Mouse (Mus musculus) limb, embryonic 15.5 days (tissue): ENCODE data around the gene Rspo3. TPM values are rescaled to one million over a fixed set of nuclear protein-coding genes. Genes with fewer than 3 reads are reported as not detected.

ENCODE experiments used
- ATAC-seq: fragments of 200-750 bp; cut with Nextera tagmentation; 2 replicates; pipeline ENCODE4 v1.8.0; 2017; ENCODE audit warnings: low read depth, moderate TSS enrichment; ENCODE audit not compliant: insufficient number of reproducible peaks, low FRiP score, low TSS enrichment
- H3K27ac ChIP-seq: fragments of 300-500 bp; sonication (generic); 2 replicates; pipeline ENCODE4 v1.5.1; 2015; ENCODE audit warnings: moderate library complexity, mild to moderate bottlenecking, inconsistent platforms
- H3K27me3 ChIP-seq: fragments of 300-500 bp; sonication (generic); 2 replicates; pipeline ENCODE4 v1.6.1; 2015; ENCODE audit warnings: inconsistent platforms
- H3K36me3 ChIP-seq: fragments of 300-500 bp; sonication (generic); 2 replicates; pipeline ENCODE4 v1.6.1; 2015; ENCODE audit warnings: inconsistent platforms
- H3K4me1 ChIP-seq: fragments of 300-500 bp; sonication (generic); 2 replicates; pipeline ENCODE4 v1.6.1; 2015; ENCODE audit warnings: inconsistent platforms
- H3K4me2 ChIP-seq: fragments of 300-500 bp; sonication (generic); 2 replicates; pipeline ENCODE4 v1.6.1; 2015; ENCODE audit warnings: mild to moderate bottlenecking, inconsistent platforms
- H3K4me3 ChIP-seq: fragments of 300-500 bp; sonication (generic); 2 replicates; pipeline ENCODE4 v1.5.1; 2015; ENCODE audit warnings: mild to moderate bottlenecking, inconsistent platforms
- H3K9ac ChIP-seq: fragments of 300-500 bp; sonication (generic); 2 replicates; pipeline ENCODE4 v1.6.1; 2015; ENCODE audit warnings: inconsistent platforms
- H3K9me3 ChIP-seq: fragments of 300-500 bp; sonication (generic); 2 replicates; pipeline ENCODE4 v1.6.1; 2016; ENCODE audit warnings: inconsistent platforms
- WGBS: fragments of 180-500 bp; shearing (Covaris S2); methylation state at CpG from one replicate; pipeline ENCODE4 v1.1.7; 2015; 5-methylcytosine and 5-hydroxymethylcytosine counted together
- polyA plus RNA-seq: library from polyadenylated mRNA; unstranded; fragments of >200 nt; fragmentation: Nextera tagmentation; extraction: Ambion mirVana; gene quantifications from 2 replicates; pipeline ENCODE4 v1.2.1, GENCODE M21; 2015

The Rspo3 gene
- polyA plus RNA-seq, 1 experiment from 2014 or later = 18.1 TPM

DNA sequence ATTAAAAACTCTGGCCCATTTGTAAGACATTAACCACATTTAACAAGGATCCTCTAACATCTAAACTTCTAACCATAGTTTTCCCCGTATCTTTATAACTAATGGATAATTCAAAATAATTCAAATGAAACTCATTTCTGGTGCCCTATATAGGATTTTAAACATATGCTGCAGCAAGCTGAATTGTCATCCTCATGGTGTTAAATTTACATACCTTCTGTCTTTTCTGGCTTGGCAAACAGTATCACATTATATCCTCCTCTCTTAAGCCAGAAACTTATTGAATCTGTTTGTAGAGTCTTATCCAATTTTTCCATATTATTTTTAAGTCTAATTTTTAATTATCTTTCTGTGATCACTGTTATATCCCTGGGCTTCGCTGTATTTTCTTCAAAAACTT is 111.1 kb downstream of the Rspo3 start:
- H3K27ac ChIP-seq = no peak overlapping the region
- no peaks in the 10 kb centered on the region for H3K27me3 ChIP-seq
- no peaks in the 10 kb centered on the region for H3K36me3 ChIP-seq
- no peak overlapping the region for H3K4me2 ChIP-seq
- no peaks in the 10 kb centered on the region for H3K4me1 ChIP-seq
- 76% methylated on average over 2 of the region's 2 CpGs for WGBS
- no peaks in the 10 kb centered on the region for H3K9me3 ChIP-seq
- no peak overlapping the region for H3K4me3 ChIP-seq
- no peak for ATAC-seq
- H3K9ac ChIP-seq = no peak overlapping the region

DNA sequence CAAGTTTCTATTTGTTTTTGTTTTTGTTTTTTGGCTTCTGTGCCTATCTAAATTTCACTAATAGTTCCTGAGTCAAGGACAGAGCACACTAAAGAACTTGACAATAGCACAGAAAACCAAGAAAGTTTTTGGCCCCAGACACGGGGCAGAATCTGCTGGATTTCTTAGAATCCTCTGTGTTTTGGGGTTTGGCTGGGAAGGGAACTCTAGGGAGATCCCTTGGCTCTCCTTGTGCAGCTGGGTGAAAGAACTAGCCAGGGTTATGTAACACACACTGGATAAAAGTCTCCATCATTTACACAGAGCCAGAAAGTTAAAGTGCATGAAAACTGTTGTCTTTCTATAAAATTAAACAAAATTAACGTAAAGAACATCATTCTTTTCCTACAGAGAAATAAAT is 121.3 kb downstream of the Rspo3 start:
- Histone ChIP-seq H3K36me3 (no peaks in the 10 kb centered on the region), H3K4me1 (no peaks in the 10 kb centered on the region), H3K4me2 (no peak overlapping the region), H3K9me3 (no peaks in the 10 kb centered on the region), H3K4me3 (no peak overlapping the region), H3K9ac (no peak overlapping the region), H3K27me3 (no peaks in the 10 kb centered on the region), H3K27ac (no peak overlapping the region)
- ATAC-seq = no peak
- WGBS = 64% methylated on average over 2 of the region's 2 CpGs

DNA sequence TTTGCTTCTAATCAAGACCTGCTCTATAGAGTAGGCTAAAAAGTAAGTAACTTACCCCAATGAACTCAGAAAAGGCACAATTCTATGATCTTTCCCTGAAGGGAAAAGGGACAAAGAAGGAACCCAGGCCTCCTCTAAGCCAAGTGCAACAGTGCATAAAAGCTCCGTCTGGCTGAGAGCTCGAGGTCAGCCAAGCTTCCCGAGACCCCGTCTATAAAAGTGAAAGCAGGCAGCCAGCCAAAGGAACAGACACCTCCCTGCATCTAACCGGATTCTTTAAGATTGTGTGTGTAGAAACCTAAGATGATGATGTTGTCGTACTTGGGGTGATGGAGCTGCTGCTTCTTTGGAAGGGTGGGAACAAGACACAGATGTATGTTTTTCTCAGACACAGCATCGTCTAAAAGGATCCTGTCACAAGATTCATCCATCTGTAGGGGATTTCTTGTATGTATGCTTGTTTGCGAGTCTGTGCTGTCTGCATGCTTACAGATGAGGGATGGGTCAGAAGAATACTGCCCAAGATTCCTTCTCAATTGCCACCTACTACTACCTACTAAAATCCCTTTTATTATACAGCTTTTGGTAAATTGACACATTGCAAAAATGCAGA is 132.9 kb downstream of the Rspo3 start:
- 0 out of 2 replicates have a peak, but pooled peaks cover 3% of the 10 kb centered on the region for H3K4me1 ChIP-seq
- H3K4me2 ChIP-seq = no peak overlapping the region
- WGBS = 36% methylated on average over 8 of the region's 8 CpGs
- H3K9me3 ChIP-seq = no peaks in the 10 kb centered on the region
- ATAC-seq = no peak
- no peaks in the 10 kb centered on the region for H3K27me3 ChIP-seq
- H3K36me3 ChIP-seq = no peaks in the 10 kb centered on the region
- H3K4me3 ChIP-seq = no peak overlapping the region
- H3K9ac ChIP-seq = no peak overlapping the region
- no peak overlapping the region for H3K27ac ChIP-seq

Other genes with a start within 250 kb of the Rspo3 start
- gene Echdc1, start 222.7 kb downstream of the Rspo3 start, polyA plus RNA-seq = 29.7 and 30.7 TPM in 2 replicates
- gene Rnf146, start 173.4 kb downstream of the Rspo3 start, polyA plus RNA-seq = 50.5 and 62.2 TPM in 2 replicates